Mouse (Mus musculus) adrenal gland, postnatal 10 days (tissue): ENCODE measurements around the gene Apmap. TPM values are rescaled to one million over a fixed set of nuclear protein-coding genes. Genes with fewer than 3 reads are reported as not detected.

Experiments used
- total RNA-seq, 2 experiments: library from RNA; stranded (reverse); gene quantifications; 2 replicates each; pipeline ENCODE4 v1.2.3; 2021

Gene Apmap
- total RNA-seq, 2 experiments from 2014 or later, result 145 to 167 TPM

Other genes with a start within 250 kb of the Apmap start
- gene 3300002I08Rik, start 245.8 kb downstream of the Apmap start, total RNA-seq, result 1 to 10 TPM; 3.4 to 6.6 TPM
- 1 to 10 TPM; 3.9 to 6.1 TPM for gene Zfp442, start 157.1 kb downstream of the Apmap start, total RNA-seq
- gene Zfp345, start 123.5 kb downstream of the Apmap start, total RNA-seq, result 1 to 10 TPM in 1 of 2 experiments, under 1 TPM in 1; 0.78 to 1.1 TPM
- gene Cst7, start 38.2 kb downstream of the Apmap start, total RNA-seq, result 1 to 10 TPM in 1 of 2 experiments, under 1 TPM in 1; 0.30 to 1.1 TPM
- gene Acss1, start 59.9 kb upstream of the Apmap start, total RNA-seq, result 10 to 100 TPM; 64.7 to 68.9 TPM
- not detected for gene Vsx1, start 80.8 kb upstream of the Apmap start, total RNA-seq
- gene Entpd6, start 140.5 kb upstream of the Apmap start, total RNA-seq, result 10 to 100 TPM; 14.0 to 14.2 TPM
- gene Pygb, start 178.2 kb upstream of the Apmap start, total RNA-seq, result 10 to 100 TPM; 46.8 to 51.4 TPM